Mouse (Mus musculus) C2C12 (cell line): ENCODE measurements around the gene Fgd6. TPM values are rescaled to one million over a fixed set of nuclear protein-coding genes. Genes with fewer than 3 reads are reported as not detected.

Source experiments
- H3K27me3 ChIP-seq: one replicate; pipeline ENCODE4 v1.6.1; 2011; ENCODE audit not compliant: control insufficient read depth, insufficient read depth, insufficient read length
- H3K36me3 ChIP-seq: one replicate; pipeline ENCODE4 v1.6.1; 2011; ENCODE audit not compliant: control insufficient read depth, insufficient read depth
- H3K4me3 ChIP-seq: one replicate; pipeline ENCODE4 v1.5.1; 2011; ENCODE audit warnings: mild to moderate bottlenecking, control low read depth; ENCODE audit not compliant: poor library complexity, insufficient read depth, severe bottlenecking
- H3K79me2 ChIP-seq: one replicate; pipeline ENCODE4 v1.6.1; 2011; ENCODE audit not compliant: control insufficient read depth, insufficient read depth
- H3K79me3 ChIP-seq: one replicate; pipeline ENCODE4 v1.6.1; 2011; ENCODE audit warnings: low read depth, control low read depth
- H3ac ChIP-seq: one replicate; pipeline ENCODE3; 2011; ENCODE audit warnings: low read depth; ENCODE audit not compliant: control insufficient read depth, insufficient read length
- CEBPB ChIP-seq: IDR thresholded peaks from one replicate; pipeline ENCODE4 v1.6.1; 2011; ENCODE audit warnings: low read depth, mild to moderate bottlenecking, control low read depth, moderate library complexity
- CTCF ChIP-seq: IDR thresholded peaks from one replicate; pipeline ENCODE4 v1.5.1; 2011; ENCODE audit not compliant: control insufficient read depth, insufficient read depth, insufficient read length
- FOSL1 ChIP-seq: IDR thresholded peaks from one replicate; pipeline ENCODE4 v1.8.0; 2011; ENCODE audit warnings: mild to moderate bottlenecking, low read length; ENCODE audit not compliant: poor library complexity, insufficient read depth, severe bottlenecking
- MAX ChIP-seq: IDR thresholded peaks from one replicate; pipeline ENCODE4 v1.6.1; 2011; ENCODE audit warnings: mild to moderate bottlenecking, control low read depth
- MYOD1 ChIP-seq: IDR thresholded peaks from one replicate; pipeline ENCODE4 v1.6.1; 2011; ENCODE audit warnings: low read depth; ENCODE audit not compliant: control insufficient read depth, insufficient read length
- MYOG ChIP-seq: IDR thresholded peaks from one replicate; pipeline ENCODE4 v1.6.1; 2011; ENCODE audit not compliant: control insufficient read depth, insufficient read length; ENCODE audit errors: extremely low read depth
- USF1 ChIP-seq: IDR thresholded peaks from one replicate; pipeline ENCODE4 v1.6.1; 2011; ENCODE audit warnings: low read depth, mild to moderate bottlenecking, control low read depth, moderate library complexity
- polyA plus RNA-seq: library from polyadenylated mRNA; unstranded; fragments of >200 nt; fragmentation: generic; extraction: Trizol; gene quantifications from one replicate; pipeline ENCODE4 v1.2.1, GENCODE M21; 2012; ENCODE audit warnings: missing spikeins

Fgd6 gene
- polyA plus RNA-seq, 1 experiment = 1.3 TPM

GRCm38 (mm10) chr10:94112207-94112606 lies 76.4 kb downstream of the Fgd6 start:
- no peak overlapping the region for H3K4me3 ChIP-seq
- no peaks in the 10 kb centered on the region for H3K79me3 ChIP-seq
- TF ChIP-seq MYOG (no peak), CEBPB (no peak), FOSL1 (no peak), CTCF (no peak), USF1 (no peak), MYOD1 (no peak), MAX (no peak)
- H3K36me3 ChIP-seq = no peaks in the 10 kb centered on the region
- H3ac ChIP-seq = no peak overlapping the region
- H3K27me3 ChIP-seq = no peaks in the 10 kb centered on the region
- no peaks in the 10 kb centered on the region for H3K79me2 ChIP-seq

- H3K27me3 ChIP-seq = no peaks in the 10 kb centered on the region
- TF ChIP-seq CTCF = peak; percentile 19
- no peak for TF ChIP-seq MAX
- H3K79me2 ChIP-seq = no peaks in the 10 kb centered on the region
- H3K4me3 ChIP-seq = no peak overlapping the region
- H3K36me3 ChIP-seq = no peaks in the 10 kb centered on the region
- no peaks in the 10 kb centered on the region for H3K79me3 ChIP-seq
- H3ac ChIP-seq = no peak overlapping the region
Measured at GRCm38 (mm10) chr10:94115893-94116599, 80.2 kb downstream of the Fgd6 start.

- H3K4me3 ChIP-seq = no peak overlapping the region
- H3K79me2 ChIP-seq = no peaks in the 10 kb centered on the region
- TF ChIP-seq MYOG = no peak
- peak; percentile 32 for TF ChIP-seq FOSL1
- no peak for TF ChIP-seq CTCF
- TF ChIP-seq MYOD1 = no peak
- H3K27me3 ChIP-seq = no peaks in the 10 kb centered on the region
- H3K79me3 ChIP-seq = no peaks in the 10 kb centered on the region
- no peaks in the 10 kb centered on the region for H3K36me3 ChIP-seq
- peak overlapping the region; percentile 45 for H3ac ChIP-seq
Measured at GRCm38 (mm10) chr10:94116781-94117340, 81.1 kb downstream of the Fgd6 start.

- H3K79me2 ChIP-seq = no peaks in the 10 kb centered on the region
- H3ac ChIP-seq = no peak overlapping the region
- H3K36me3 ChIP-seq = no peaks in the 10 kb centered on the region
- no peak overlapping the region for H3K4me3 ChIP-seq
- no peak for TF ChIP-seq MAX
- no peak for TF ChIP-seq USF1
- no peak for TF ChIP-seq CEBPB
- no peak for TF ChIP-seq CTCF
- no peak for TF ChIP-seq MYOD1
- no peak for TF ChIP-seq MYOG
- TF ChIP-seq FOSL1 = no peak
- no peaks in the 10 kb centered on the region for H3K79me3 ChIP-seq
- no peaks in the 10 kb centered on the region for H3K27me3 ChIP-seq
Measured at GRCm38 (mm10) chr10:94117916-94118315, 82.1 kb downstream of the Fgd6 start.

GRCm38 (mm10) chr10:94118993-94119392 lies 83.2 kb downstream of the Fgd6 start:
- Histone ChIP-seq H3K27me3 (no peaks in the 10 kb centered on the region), H3K79me2 (no peaks in the 10 kb centered on the region), H3K79me3 (no peaks in the 10 kb centered on the region), H3K36me3 (no peaks in the 10 kb centered on the region), H3ac (no peak overlapping the region), H3K4me3 (no peak overlapping the region)
- TF ChIP-seq MYOD1 (no peak), CEBPB (no peak), MAX (no peak), USF1 (no peak), MYOG (no peak)

- no peaks in the 10 kb centered on the region for H3K79me2 ChIP-seq
- TF ChIP-seq FOSL1 (no peak), MAX (no peak), USF1 (no peak), CEBPB (no peak), MYOD1 (no peak), CTCF (no peak), MYOG (no peak)
- no peaks in the 10 kb centered on the region for H3K79me3 ChIP-seq
- H3K36me3 ChIP-seq = no peaks in the 10 kb centered on the region
- H3K27me3 ChIP-seq = no peaks in the 10 kb centered on the region
- no peak overlapping the region for H3ac ChIP-seq
- no peak overlapping the region for H3K4me3 ChIP-seq
Measured at GRCm38 (mm10) chr10:94120676-94121075, 84.9 kb downstream of the Fgd6 start.
